Mouse (Mus musculus) layer of hippocampus, adult 2 months (tissue): ENCODE results near the gene Plrg1. TPM values are rescaled to one million over a fixed set of nuclear protein-coding genes. Genes with fewer than 3 reads are reported as not detected.

Experiments used
- DNase-seq, 2 experiments: peaks; one replicate each; pipeline ENCODE4 v3.0.0; 2022; ENCODE audit warnings: low spot score in 2 of 2
- H3K27ac ChIP-seq: fragments of 200-600 bp; 2 replicates; pipeline ENCODE4 v1.8.1; 2022
- H3K4me3 ChIP-seq: fragments of 200-600 bp; 2 replicates; pipeline ENCODE4 v1.8.1; 2022; ENCODE audit warnings: mild to moderate bottlenecking
- CTCF ChIP-seq: fragments of 200-600 bp; conservative IDR thresholded peaks from 2 replicates; pipeline ENCODE4 v1.8.1; 2022; ENCODE audit warnings: antibody characterized with exemption, mild to moderate bottlenecking, moderate library complexity
- long read RNA-seq, 2 experiments: library from polyadenylated mRNA; stranded (forward); transcript quantifications; one replicate each; pipeline ENCODE4 v2.0.0; 2021; ENCODE audit warnings: borderline mapping rate in 2 of 2
- total RNA-seq, 2 experiments: library from RNA; stranded (reverse); gene quantifications; 2 replicates each; pipeline ENCODE4 v1.2.3; 2021

The Plrg1 gene
- total RNA-seq: 10 to 100 TPM; 50.3 to 50.6 TPM
- long read RNA-seq, experiment 1, transcript Plrg1-204 (15 exons, 1,851 nt): major isoform, 25 of 31 reads
- long read RNA-seq, experiment 1, partial matches to known transcripts: 3 of 31 reads
- long read RNA-seq, experiment 1, other reads (novel, unspliced or antisense): 3 of 31 reads
- long read RNA-seq, experiment 2, transcript Plrg1-204 (15 exons, 1,851 nt): major isoform, 44 of 50 reads
- long read RNA-seq, experiment 2, partial matches to known transcripts: 2 of 50 reads
- long read RNA-seq, experiment 2, other reads (novel, unspliced or antisense): 4 of 50 reads

DNA sequence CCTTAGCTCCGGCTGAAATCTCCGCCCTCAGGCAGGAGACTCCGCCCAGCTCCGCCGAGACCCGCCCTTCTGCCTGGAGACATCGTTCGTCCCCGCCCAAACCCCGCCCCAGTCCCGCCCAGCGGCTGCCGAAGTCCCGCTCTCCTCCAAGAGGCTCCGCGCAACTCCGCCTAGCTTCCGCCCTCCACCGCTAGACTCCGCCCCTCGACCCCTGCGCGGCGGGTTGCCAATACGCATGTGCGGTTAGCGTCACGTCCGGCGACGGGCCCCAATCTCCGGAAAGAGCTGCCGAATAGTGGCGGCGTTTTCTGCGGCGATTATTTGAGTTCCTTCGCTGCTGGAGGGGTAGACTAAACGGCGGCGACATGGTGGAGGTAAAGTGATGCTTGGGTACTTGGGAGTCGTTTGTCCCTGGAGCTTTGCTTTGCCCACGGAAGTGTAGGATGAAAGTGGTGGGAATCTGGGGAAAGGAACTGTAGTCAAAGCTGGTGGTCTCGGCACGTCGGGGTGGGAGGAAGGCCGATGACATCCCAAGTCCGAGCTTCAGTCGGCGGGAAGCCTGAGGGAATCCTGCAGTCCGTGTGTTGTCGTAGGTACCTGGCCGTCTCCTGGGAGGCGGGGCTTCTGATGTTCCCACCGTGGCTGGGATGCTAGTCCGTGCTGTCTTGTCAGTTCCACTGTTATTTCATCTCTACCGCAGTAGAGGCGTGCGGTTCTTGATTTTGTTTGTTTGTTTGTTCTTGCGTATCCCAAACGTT is at the start of gene Plrg1:
Gene Plrg1 (plus strand): TSS at position 242 of the 758 bp plus-strand sequence.
- peak; percentile 27 for TF ChIP-seq CTCF
- DNase-seq: peak; percentile 98 to 99
- H3K27ac ChIP-seq: peak within 1 kb of the TSS; percentile 85
- H3K4me3 ChIP-seq: peak within 1 kb of the TSS; percentile 92

DNA sequence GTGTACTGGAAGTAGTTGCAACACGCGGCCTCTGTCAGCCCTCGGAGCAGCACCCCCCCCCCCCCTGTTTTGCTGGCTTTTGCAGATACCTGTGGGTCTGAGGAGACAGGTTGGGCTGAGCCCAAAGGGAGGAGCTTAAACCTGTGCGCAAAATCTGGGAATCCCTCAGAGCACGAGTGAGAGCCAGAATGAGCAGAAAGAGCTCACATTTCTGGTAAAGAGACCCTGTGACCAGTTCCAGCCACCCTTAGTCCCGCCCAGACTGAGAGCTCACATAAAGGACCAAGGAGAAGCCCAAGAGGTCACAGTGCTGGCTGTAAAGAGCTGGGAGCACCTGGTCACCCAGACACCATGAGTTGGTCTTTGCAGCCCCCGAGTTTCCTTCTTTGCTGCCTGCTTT is 47.8 kb upstream of the Plrg1 start, which contains the start of gene Fgg:
Gene Fgg (plus strand): TSS at position 168 of the 400 bp plus-strand sequence.
- no peak for TF ChIP-seq CTCF
- H3K27ac ChIP-seq: no peak within 1 kb of the TSS
- no peak for DNase-seq
- no peak within 1 kb of the TSS for H3K4me3 ChIP-seq

DNA sequence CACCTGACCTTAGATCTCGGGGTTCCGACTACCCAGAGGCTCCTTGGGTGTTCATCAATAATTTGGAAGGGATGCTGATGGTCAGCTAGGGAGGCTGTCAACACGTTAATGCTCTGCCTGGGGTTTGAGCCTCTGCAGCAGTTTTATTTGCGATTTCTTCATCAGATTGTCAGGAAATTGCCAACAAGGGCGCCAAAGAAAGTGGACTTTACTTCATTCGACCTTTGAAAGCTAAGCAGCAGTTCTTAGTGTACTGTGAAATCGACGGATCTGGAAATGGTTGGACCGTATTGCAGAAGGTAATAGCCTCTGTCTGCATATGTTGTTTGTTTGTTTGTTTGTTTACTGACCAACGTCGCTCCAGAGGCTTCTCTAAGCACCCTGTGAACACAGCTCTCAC is 45.0 kb upstream of the Plrg1 start:
- TF ChIP-seq CTCF: no peak
- Histone ChIP-seq H3K4me3 (no peak overlapping the region), H3K27ac (no peak overlapping the region)
- DNase-seq: no peak

DNA sequence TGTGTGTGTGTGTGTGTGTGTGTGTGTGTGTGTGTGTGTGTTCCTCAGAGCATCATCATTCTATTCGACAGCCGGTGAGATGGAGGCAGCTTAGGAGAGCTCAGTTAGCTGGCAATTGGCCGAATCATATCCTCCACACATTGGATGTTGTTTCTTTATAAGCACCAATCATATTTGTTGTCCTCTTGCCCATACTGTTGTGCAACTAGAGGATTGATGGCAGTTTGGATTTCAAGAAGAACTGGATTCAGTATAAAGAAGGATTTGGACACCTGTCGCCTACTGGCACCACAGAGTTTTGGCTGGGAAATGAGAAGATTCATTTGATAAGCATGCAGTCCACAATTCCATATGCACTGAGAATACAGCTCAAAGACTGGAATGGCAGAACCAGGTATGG is 44.2 kb upstream of the Plrg1 start:
- TF ChIP-seq CTCF: no peak
- DNase-seq: no peak

DNA sequence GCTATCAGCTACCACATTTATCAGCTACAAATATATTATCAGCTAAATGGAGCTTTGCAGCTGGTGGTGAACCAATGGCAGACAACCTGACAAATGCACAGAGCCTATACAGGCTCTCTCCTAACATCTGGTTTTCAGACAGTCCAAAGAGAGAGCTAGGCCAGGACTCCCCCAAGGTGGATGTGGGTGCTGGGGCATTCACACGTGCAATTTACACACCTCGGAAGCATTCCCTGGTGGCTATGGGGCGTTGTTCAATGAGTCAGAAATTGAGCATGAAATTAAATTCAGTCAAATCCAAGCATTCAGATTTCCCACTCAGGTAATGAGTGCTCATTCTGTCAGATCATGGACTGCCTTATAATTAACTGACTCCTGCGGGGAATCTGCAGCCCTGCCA is 43.8 kb upstream of the Plrg1 start:
- H3K27ac ChIP-seq: peak overlapping the region; percentile 46; the same call in 1 of the 2 replicates
- no peak overlapping the region for H3K4me3 ChIP-seq
- DNase-seq: no peak
- no peak for TF ChIP-seq CTCF

More for the DNA sequence above, 44.2 kb upstream of the Plrg1 start:
- Histone ChIP-seq H3K27ac (peak overlapping the region; percentile 46; the same call in 1 of the 2 replicates), H3K4me3 (no peak overlapping the region)

DNA sequence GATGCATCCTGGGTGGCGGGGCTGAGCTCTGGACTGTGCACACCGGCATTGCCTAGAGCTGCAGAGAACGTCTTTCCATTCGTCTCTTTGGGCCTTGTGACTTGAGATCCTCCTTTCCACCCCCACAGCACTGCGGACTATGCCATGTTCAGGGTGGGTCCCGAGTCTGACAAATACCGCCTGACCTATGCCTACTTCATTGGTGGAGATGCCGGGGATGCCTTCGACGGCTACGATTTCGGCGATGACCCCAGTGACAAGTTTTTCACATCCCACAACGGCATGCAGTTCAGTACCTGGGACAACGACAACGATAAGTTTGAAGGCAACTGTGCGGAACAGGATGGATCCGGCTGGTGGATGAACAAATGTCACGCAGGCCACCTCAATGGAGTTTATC is 42.7 kb upstream of the Plrg1 start:
- H3K4me3 ChIP-seq: no peak overlapping the region
- H3K27ac ChIP-seq: no peak overlapping the region
- no peak for TF ChIP-seq CTCF
- no peak for DNase-seq

DNA sequence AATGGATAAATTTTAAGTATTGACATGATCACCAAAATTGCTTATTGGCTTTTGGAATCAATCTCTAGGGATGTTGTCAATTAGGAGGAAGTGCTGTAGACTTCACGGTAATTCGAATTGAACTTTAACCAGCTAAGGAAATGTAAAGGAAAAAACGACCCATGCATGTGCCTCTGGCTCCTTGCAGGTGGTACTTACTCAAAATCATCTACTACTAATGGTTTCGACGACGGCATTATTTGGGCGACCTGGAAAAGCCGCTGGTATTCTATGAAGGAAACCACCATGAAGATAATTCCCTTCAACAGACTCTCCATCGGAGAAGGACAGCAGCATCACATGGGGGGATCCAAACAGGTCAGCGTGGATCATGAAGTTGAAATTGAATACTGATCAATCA is 41.4 kb upstream of the Plrg1 start:
- Histone ChIP-seq H3K4me3 (no peak overlapping the region), H3K27ac (no peak overlapping the region)
- no peak for TF ChIP-seq CTCF
- DNase-seq: no peak

DNA sequence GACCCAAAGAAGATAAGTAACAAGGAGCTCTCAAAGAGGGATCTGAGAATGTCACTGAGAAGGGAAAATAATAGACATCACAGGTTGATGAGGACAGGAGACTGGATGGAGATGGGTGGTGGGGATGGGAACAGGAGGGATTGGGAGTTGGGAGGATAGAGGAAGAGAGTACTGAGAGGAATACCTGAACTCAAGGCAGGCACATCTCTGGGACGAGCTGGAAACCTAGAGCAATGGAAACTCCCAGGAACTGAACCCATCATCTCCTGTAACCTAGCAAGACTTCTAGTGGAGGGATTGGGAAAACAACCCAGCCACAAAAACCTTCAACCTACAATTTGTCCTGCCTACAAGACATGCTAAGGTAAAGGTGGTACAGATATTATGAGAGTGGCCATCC is 39.1 kb upstream of the Plrg1 start:
- no peak overlapping the region for H3K4me3 ChIP-seq
- no peak for TF ChIP-seq CTCF
- H3K27ac ChIP-seq: no peak overlapping the region
- DNase-seq: no peak

DNA sequence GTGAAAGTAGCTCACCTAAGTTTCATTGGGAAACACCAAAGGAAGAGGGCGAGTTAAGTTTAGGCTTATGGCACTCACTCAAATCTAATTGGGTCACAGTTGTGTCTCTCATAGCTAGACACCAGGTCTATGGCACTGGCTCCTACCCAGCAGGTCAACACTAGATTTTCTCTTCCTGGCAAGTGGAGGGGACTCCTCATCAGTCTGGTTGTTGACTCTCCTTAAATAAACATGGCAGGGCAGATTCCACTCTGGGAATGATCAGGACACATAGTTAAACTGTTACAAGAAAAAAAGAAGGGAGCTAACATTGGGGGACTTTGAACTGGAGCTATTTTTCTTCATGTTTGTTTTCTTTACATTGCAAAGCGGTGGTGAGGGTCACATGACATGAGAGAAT is 34.9 kb upstream of the Plrg1 start:
- Histone ChIP-seq H3K27ac (no peak overlapping the region), H3K4me3 (no peak overlapping the region)
- DNase-seq: no peak
- no peak for TF ChIP-seq CTCF

DNA sequence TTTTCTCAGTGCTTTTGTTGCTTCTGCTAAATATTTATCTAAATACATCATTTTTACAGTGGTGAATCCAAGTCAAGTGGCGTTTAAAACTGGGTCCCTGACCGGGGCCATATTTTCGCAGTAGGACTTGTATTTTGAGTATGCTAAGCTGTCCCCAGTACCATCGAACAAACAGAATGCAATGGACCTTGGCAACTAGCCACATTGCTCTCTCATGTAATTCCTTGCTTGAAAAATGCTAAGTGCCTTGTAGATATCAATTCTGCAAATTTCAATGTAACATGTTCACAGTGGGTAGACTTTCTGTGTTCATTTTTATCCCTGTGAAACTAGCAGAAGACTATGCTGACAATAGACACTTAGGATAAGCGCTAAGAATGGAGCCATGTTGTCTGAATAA is 34.1 kb upstream of the Plrg1 start:
- H3K27ac ChIP-seq: no peak overlapping the region
- DNase-seq: no peak
- no peak overlapping the region for H3K4me3 ChIP-seq
- no peak for TF ChIP-seq CTCF

DNA sequence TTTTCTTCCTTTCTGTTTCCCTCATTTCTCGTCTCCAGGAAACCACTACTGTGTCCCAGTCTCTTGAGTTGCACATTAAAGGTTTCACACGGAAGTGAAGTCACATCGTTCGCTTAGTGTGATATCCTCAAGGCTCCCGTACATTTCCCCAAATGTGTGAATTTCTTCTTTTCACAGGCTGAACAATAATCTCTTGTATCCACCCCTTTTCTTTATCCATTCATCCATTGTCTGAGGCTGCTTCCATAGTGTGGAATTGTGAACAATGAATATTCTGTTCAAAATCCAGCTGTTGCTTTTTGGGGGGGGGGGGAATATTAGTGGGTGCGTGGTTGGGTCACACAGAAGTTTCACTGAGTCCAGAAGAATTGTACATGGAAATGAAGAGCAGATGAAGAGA is 30.3 kb upstream of the Plrg1 start:
- TF ChIP-seq CTCF: no peak
- Histone ChIP-seq H3K27ac (peak overlapping the region; percentile 85), H3K4me3 (no peak overlapping the region)
- no peak for DNase-seq

DNA sequence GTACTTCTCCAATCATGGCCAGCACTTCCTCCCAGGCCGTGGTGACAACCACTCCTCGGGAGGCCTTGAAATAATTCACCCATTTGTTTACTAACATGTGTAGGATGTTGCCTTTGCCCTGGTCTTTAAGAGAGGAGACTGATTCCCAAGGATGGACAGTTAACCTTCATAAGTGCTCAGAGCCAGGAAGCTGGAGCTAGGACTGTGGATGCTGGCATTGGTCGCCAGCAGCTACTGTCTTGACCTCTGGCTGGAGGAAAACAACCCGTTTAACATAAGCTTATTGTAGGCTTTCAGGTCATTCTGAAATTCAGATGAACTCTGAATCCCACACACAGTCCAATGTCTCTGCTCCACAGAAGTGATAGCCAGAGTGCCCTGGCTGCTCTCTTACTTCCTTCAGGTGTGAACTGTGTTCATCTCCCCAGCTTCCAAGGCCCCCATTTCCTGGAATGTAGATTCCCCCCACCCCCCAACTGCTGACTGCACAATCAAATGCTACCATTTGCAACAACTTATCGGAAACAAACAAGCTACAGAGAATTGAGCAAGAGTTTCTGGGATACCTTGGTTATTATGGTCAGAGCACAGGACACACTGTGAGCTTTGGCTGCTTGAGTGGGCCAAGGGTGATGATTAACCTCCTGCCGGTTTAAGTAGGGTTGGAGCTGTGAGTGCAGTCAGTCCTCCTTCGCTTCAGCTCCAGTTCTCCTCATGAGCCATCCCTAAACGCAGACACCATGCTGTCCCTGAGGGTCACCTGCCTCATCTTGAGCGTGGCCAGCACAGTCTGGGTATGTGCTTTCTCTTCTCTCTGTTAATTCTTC is 29.6 kb upstream of the Plrg1 start, which contains the start of gene Fga:
Gene Fga (plus strand): TSS at position 602 of the 827 bp plus-strand sequence.
- Histone ChIP-seq H3K27ac (peak within 1 kb of the TSS; percentile 85), H3K4me3 (no peak within 1 kb of the TSS)
- TF ChIP-seq CTCF: no peak
- no peak for DNase-seq
